Mouse (Mus musculus): ENCODE results near the gene Tomm40. TPM values are rescaled to one million over a fixed set of nuclear protein-coding genes. Genes with fewer than 3 reads are reported as not detected.

Gene Tomm40
- polyA plus RNA-seq, 1 experiment from 2014 or later = 244 TPM

DNA sequence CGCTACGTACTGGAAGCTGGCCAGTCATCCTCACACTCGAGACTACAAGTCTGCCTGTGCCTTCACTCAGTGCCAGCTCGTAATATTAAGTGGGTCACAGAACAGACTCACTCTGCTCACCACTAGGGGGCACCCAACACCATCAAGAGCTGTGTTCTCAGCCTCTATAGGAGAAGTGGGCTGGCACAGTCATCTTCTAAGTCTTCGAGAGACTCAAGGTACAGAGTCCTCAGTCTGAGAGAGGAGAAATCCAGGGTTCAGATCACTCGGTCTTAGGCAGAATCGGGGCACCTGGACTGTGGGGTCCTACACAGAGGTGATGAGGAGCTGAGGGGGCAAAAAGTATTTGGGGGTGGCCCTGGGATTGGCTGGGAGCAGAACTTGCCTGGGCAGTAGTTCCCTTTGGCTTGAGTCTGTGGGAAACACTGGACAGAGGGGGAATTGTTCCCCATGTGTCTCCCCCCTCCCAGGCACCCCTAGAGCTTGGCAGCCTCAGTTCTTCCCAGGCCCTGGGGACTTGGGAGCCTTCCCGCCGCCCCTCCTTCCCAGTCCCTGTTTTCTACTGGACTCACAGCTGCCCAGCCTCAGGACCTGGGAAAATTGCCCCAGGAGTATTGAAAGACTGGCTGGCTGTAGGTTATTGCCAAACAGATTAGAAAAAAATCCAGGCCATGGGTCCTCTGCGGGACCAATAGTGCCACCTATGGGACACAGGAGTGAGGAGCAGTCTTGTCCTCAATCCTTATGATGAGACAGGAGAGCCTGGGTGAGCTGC is 46.1 kb downstream of the Tomm40 start:
- Histone ChIP-seq H3K27ac (peak overlapping the region; percentile 65), H3K4me1 (peaks cover 16% of the 10 kb centered on the region), H3K36me3 (no peaks in the 10 kb centered on the region), H3K4me3 (peak overlapping the region; percentile 27; the same call in 1 of the 2 replicates), H3K27me3 (ENCODE audit: low read depth, poor library complexity, severe bottlenecking) (no peaks in the 10 kb centered on the region), H3K9me3 (replicated peaks) (no peaks in the 10 kb centered on the region)
- 9% methylated on average over 10 of the region's 10 CpGs for WGBS
- DNase-seq (ENCODE audit: low spot score) = peak; percentile 92

DNA sequence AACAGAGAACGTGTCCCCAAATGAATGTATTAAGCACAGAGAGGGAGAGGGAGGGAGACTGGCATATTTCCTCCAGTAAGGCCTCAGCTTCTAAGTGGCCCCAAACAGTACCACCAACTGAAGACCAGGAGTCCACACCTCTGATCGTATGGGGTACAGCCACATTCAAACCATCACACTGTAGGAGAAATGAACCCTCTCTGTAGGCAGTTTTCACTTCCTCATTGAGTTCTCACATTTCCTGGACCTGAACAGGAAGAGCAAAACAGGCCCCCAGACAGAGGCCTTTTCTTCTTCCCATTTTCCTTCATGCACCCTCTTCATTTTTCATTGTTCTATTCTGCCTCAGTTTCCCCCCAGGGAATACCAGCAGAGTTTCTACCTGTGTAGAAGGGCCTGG is 47.8 kb downstream of the Tomm40 start:
- Histone ChIP-seq H3K27ac (no peak overlapping the region), H3K4me1 (peaks cover 25% of the 10 kb centered on the region), H3K4me3 (no peak overlapping the region), H3K9me3 (replicated peaks) (no peaks in the 10 kb centered on the region), H3K27me3 (ENCODE audit: low read depth, poor library complexity, severe bottlenecking) (no peaks in the 10 kb centered on the region), H3K36me3 (peaks cover 6% of the 10 kb centered on the region)
- DNase-seq (ENCODE audit: low spot score) = no peak
- WGBS = 88% methylated on average over 2 of the region's 2 CpGs

DNA sequence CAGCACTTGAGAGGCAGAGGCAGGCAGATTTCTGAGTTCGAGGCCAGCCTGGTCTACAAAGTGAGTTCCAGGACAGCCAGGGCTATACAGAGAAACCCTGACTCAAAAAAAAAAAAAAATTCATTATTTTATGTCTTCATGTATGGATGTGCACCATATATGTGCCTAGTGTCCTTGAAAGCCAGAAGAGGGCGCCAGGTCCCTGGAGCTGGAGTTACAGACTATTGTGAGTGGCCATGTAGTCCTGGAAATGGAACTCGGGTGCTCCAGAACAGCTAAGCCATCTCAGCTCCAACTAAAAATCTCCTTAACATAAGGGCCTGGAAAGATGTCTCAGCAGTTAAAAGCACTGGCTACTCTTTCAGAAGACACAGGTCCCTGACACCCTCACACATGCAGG is 48.5 kb downstream of the Tomm40 start:
- no peaks in the 10 kb centered on the region for H3K9me3 ChIP-seq (replicated peaks)
- H3K4me3 ChIP-seq = no peak overlapping the region
- 66% methylated on average over 3 of the region's 3 CpGs for WGBS
- peaks cover 12% of the 10 kb centered on the region for H3K36me3 ChIP-seq
- H3K27ac ChIP-seq = no peak overlapping the region
- DNase-seq (ENCODE audit: low spot score) = no peak
- peaks cover 25% of the 10 kb centered on the region for H3K4me1 ChIP-seq
- H3K27me3 ChIP-seq (ENCODE audit: low read depth, poor library complexity, severe bottlenecking) = no peaks in the 10 kb centered on the region

DNA sequence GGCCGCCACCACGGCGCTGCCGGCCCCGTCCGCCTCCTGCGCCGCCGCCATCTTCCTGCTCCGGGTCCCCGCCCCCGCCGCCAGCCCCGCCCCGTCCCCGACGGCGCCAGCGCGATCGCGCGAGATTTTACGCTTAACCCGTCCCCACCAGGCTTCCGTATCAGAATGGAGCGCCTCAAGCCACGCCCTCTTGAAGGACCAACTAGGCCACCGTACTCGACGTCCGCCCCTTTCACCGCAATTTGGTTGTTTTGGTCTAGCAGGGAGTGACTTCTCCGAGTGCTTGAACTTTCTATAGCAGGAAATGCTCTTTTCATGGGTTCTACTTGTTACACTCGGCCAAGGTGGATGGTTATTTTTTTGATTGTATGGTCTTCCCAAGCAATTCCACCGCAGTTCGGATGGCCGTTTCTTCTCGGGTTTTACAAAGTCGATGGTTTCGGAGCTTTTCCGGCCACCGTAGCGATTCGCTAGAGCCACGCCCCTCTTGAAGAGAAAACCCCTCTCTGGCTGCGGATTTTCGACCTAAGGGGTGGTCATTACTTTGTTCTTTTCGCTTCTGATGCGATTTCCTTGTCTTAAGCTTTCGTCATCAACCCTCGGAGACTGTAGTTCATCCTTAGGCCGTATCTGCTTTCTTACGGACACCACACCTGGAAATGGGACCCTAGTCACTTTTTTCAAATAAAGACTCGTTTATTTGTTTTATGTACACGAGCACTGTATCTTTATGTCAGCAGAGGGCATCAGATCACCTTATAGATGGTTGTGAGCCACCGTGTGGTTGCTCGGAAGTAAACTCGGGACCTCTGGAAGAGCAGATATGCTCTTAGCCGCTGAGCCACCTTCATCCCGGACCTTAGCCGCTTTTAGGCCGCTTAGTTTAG is 50.0 kb downstream of the Tomm40 start, which contains the start of gene Clptm1:
Clptm1 (minus strand) TSS at position 79 of the 887 bp plus-strand sequence.
- Histone ChIP-seq H3K9me3 (replicated peaks) (no peaks in the 10 kb centered on the region), H3K4me3 (peak within 1 kb of the TSS; percentile 100), H3K4me1 (peaks cover 25% of the 10 kb centered on the region), H3K27ac (peak within 1 kb of the TSS; percentile 93), H3K27me3 (ENCODE audit: low read depth, poor library complexity, severe bottlenecking) (no peaks in the 10 kb centered on the region), H3K36me3 (peaks cover 27% of the 10 kb centered on the region)
- peak; percentile 99 for DNase-seq (ENCODE audit: low spot score)
- WGBS = under 1% methylated on average over 63 of the region's 63 CpGs

DNA sequence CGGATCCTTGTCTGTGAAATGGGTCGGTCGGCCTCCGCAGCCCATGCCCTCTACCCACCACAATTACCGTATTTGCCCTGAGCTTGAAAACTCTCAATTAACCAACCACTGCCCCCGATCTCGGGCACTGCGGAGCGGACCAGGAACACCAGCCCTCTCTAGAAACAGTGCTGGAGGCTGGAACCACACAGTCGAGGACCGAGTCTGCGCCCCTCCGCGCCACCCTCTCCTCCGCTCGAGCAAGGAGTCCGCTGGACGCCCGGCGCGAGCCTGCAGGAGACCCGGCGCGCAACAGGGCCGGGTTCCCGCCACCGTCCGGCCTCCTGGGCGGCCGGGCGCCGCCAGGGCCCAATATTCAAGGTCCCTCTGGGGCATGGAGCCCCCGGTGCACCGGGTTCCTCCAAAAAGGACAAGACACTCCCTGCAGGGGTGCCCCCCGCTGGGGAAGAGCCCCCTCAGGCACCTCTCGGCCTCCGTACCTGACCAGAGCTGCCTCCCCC is 50.7 kb downstream of the Tomm40 start:
- under 1% methylated on average over 37 of the region's 37 CpGs for WGBS
- H3K27me3 ChIP-seq (ENCODE audit: low read depth, poor library complexity, severe bottlenecking) = no peaks in the 10 kb centered on the region
- DNase-seq (ENCODE audit: low spot score) = no peak
- H3K4me3 ChIP-seq = peak overlapping the region; percentile 100
- peaks cover 34% of the 10 kb centered on the region for H3K36me3 ChIP-seq
- peaks cover 25% of the 10 kb centered on the region for H3K4me1 ChIP-seq
- H3K9me3 ChIP-seq (replicated peaks) = no peaks in the 10 kb centered on the region
- H3K27ac ChIP-seq = peak overlapping the region; percentile 93

DNA sequence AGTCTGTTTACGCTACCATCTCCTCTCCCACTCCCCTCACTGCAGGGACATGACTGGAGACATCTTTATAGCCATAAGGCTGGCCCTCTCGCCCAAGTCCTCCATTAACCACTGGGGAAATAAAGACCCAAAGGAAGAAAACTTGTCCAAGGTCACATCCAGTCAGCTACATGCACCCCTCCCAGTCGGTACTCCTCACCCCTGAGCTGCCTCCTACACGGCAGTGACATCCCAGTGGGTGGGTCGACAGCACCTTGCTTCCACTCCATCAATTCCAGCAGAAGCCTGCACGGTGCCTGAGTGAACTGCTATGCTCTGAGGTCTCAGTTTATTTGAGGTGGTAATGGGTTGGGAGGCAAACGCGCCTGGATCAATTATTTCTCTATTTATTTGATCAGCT is 51.3 kb downstream of the Tomm40 start:
- Histone ChIP-seq H3K27ac (peak overlapping the region; percentile 93; the same call in 1 of the 2 replicates), H3K9me3 (replicated peaks) (no peaks in the 10 kb centered on the region), H3K4me1 (peaks cover 20% of the 10 kb centered on the region), H3K36me3 (peaks cover 39% of the 10 kb centered on the region), H3K4me3 (peak overlapping the region; percentile 100), H3K27me3 (ENCODE audit: low read depth, poor library complexity, severe bottlenecking) (no peaks in the 10 kb centered on the region)
- 12% methylated on average over 8 of the region's 8 CpGs for WGBS
- DNase-seq (ENCODE audit: low spot score) = no peak

DNA sequence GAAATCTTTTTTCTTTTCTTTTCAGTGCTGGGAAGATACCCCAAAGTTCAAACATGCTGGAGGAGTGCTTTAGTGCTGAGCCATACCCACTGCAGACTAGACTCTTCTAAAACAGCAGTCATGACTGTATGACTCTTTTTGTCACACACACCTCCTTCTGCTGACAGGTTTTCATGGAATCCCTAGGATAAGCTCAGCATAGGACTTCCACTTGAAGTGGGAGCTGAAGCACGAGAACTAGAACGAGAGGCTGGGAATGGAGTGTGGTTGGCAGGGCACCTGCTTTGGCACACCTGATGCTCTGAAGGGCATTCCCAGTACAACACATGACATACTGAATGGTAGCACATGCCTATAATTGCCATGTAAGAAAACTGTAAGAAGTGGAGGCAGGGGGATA is 62.6 kb downstream of the Tomm40 start:
- Histone ChIP-seq H3K4me3 (no peak overlapping the region), H3K9me3 (replicated peaks) (no peaks in the 10 kb centered on the region), H3K27me3 (ENCODE audit: low read depth, poor library complexity, severe bottlenecking) (no peaks in the 10 kb centered on the region), H3K4me1 (no peaks in the 10 kb centered on the region), H3K36me3 (peaks cover 94% of the 10 kb centered on the region), H3K27ac (no peak overlapping the region)
- WGBS = 92% methylated on average over 2 of the region's 2 CpGs
- no peak for DNase-seq (ENCODE audit: low spot score)

Other genes starting within 250 kb of the Tomm40 start
- gene Bloc1s3, start 207.1 kb downstream of the Tomm40 start, polyA plus RNA-seq (2016; fragmentation: Nextera tagmentation; extraction: Ambion mirVana) = 2.3 and 2.4 TPM in 2 replicates
- gene Trappc6a, start 207.0 kb downstream of the Tomm40 start, polyA plus RNA-seq (2016; fragmentation: Nextera tagmentation; extraction: Ambion mirVana) = 74.0 and 90.5 TPM in 2 replicates
- gene Nkpd1, start 197.6 kb downstream of the Tomm40 start, polyA plus RNA-seq (2016; fragmentation: Nextera tagmentation; extraction: Ambion mirVana) = 0.10 and 0.11 TPM in 2 replicates
- gene Ppp1r37, start 152.4 kb downstream of the Tomm40 start, polyA plus RNA-seq (2016; fragmentation: Nextera tagmentation; extraction: Ambion mirVana) = 25.9 and 27.2 TPM in 2 replicates
- gene Zfp296, start 138.2 kb downstream of the Tomm40 start, polyA plus RNA-seq (2016; fragmentation: Nextera tagmentation; extraction: Ambion mirVana) = 0.71 and 0.93 TPM in 2 replicates
- gene Gemin7, start 137.8 kb downstream of the Tomm40 start, polyA plus RNA-seq (2016; fragmentation: Nextera tagmentation; extraction: Ambion mirVana) = 196 and 201 TPM in 2 replicates
- 59.0 and 63.4 TPM in 2 replicates for gene Clasrp, start 111.0 kb downstream of the Tomm40 start, polyA plus RNA-seq (2016; fragmentation: Nextera tagmentation; extraction: Ambion mirVana)
- 3.8 and 4.2 TPM in 2 replicates for gene Relb, start 86.0 kb downstream of the Tomm40 start, polyA plus RNA-seq (2016; fragmentation: Nextera tagmentation; extraction: Ambion mirVana)
- 84.5 and 86.3 TPM in 2 replicates for gene Clptm1, start 50.4 kb downstream of the Tomm40 start, polyA plus RNA-seq (2016; fragmentation: Nextera tagmentation; extraction: Ambion mirVana)
- 0.28 TPM in 1 of 2 replicates, not detected in the other for gene Apoc2, start 37.5 kb downstream of the Tomm40 start, polyA plus RNA-seq (2016; fragmentation: Nextera tagmentation; extraction: Ambion mirVana)
- not detected in 2 replicates for gene Gm44805, start 34.0 kb downstream of the Tomm40 start, polyA plus RNA-seq (2016; fragmentation: Nextera tagmentation; extraction: Ambion mirVana)
- 0.06 TPM in 1 of 2 replicates, not detected in the other for gene Apoc4, start 34.0 kb downstream of the Tomm40 start, polyA plus RNA-seq (2016; fragmentation: Nextera tagmentation; extraction: Ambion mirVana)
- 3.0 and 4.8 TPM in 2 replicates for gene Apoc1, start 22.8 kb downstream of the Tomm40 start, polyA plus RNA-seq (2016; fragmentation: Nextera tagmentation; extraction: Ambion mirVana)
- gene Apoe, start 16.2 kb downstream of the Tomm40 start, polyA plus RNA-seq (2016; fragmentation: Nextera tagmentation; extraction: Ambion mirVana) = 63.0 and 83.6 TPM in 2 replicates
- gene Nectin2, start 35.0 kb upstream of the Tomm40 start, polyA plus RNA-seq (2016; fragmentation: Nextera tagmentation; extraction: Ambion mirVana) = 78.1 and 87.9 TPM in 2 replicates
- 53.8 and 58.6 TPM in 2 replicates for gene Bcam, start 55.6 kb upstream of the Tomm40 start, polyA plus RNA-seq (2016; fragmentation: Nextera tagmentation; extraction: Ambion mirVana)
- 1.4 and 1.6 TPM in 2 replicates for gene Cblc, start 81.4 kb upstream of the Tomm40 start, polyA plus RNA-seq (2016; fragmentation: Nextera tagmentation; extraction: Ambion mirVana)
- 0.82 and 1.2 TPM in 2 replicates for gene Bcl3, start 107.3 kb upstream of the Tomm40 start, polyA plus RNA-seq (2016; fragmentation: Nextera tagmentation; extraction: Ambion mirVana)
- gene Gm19345, start 136.6 kb upstream of the Tomm40 start, polyA plus RNA-seq (2016; fragmentation: Nextera tagmentation; extraction: Ambion mirVana) = not detected in 2 replicates
- gene Ceacam16, start 145.9 kb upstream of the Tomm40 start, polyA plus RNA-seq (2016; fragmentation: Nextera tagmentation; extraction: Ambion mirVana) = not detected in 2 replicates
- gene Ceacam19, start 172.5 kb upstream of the Tomm40 start, polyA plus RNA-seq (2016; fragmentation: Nextera tagmentation; extraction: Ambion mirVana) = not detected in 2 replicates
- 6.2 TPM in 2 replicates for gene Pvr, start 205.7 kb upstream of the Tomm40 start, polyA plus RNA-seq (2016; fragmentation: Nextera tagmentation; extraction: Ambion mirVana)
- 0.21 and 0.24 TPM in 2 replicates for gene Igsf23, start 235.3 kb upstream of the Tomm40 start, polyA plus RNA-seq (2016; fragmentation: Nextera tagmentation; extraction: Ambion mirVana)
- gene Ceacam20, start 250.0 kb upstream of the Tomm40 start, polyA plus RNA-seq (2016; fragmentation: Nextera tagmentation; extraction: Ambion mirVana) = not detected in 2 replicates

Data from limb, embryonic 10.5 days (tissue).